Mouse (Mus musculus) frontal cortex, adult 2 months (tissue): Measurements from ENCODE around the gene Ifi209. TPM values are rescaled to one million over a fixed set of nuclear protein-coding genes. Genes with fewer than 3 reads are reported as not detected.
"Not testable (repeated sequence)": the region's sequence is repeated elsewhere in the genome, so short reads cannot be mapped to it uniquely, and the experiment has no call there.

ENCODE experiments used
- DNase-seq, 2 experiments: peaks; one replicate each; pipeline ENCODE4 v3.0.0; 2022; ENCODE audit warnings: low spot score in 1 of 2; ENCODE audit errors: extremely low spot score in 1 of 2
- polyA plus RNA-seq: library from polyadenylated mRNA; depleted of rRNA; stranded (reverse); fragments of >200 nt; gene quantifications from 2 replicates; pipeline ENCODE4 v1.2.3, GENCODE M21; 2012; rRNA removed

Ifi209 gene
- 0.16 and 0.23 TPM in 2 replicates for polyA plus RNA-seq

- not testable (repeated sequence) for DNase-seq
These were observed at the start of gene Ifi209 for GRCm38 (mm10) chr1:173630622-173631021. Gene Ifi209 (plus strand): TSS chr1:173630917.

- DNase-seq: not testable (repeated sequence)
These were observed 41.0 kb upstream of the Ifi209 start for GRCm38 (mm10) chr1:173589698-173590097.

- not testable (repeated sequence) for DNase-seq
These were observed 31.8 kb upstream of the Ifi209 start, which contains the start of gene Ifi213 for GRCm38 (mm10) chr1:173598838-173599494. Gene Ifi213 (minus strand): TSS chr1:173599274.

GRCm38 (mm10) chr1:173610291-173610690, 20.4 kb upstream of the Ifi209 start:
- not testable (repeated sequence) for DNase-seq

GRCm38 (mm10) chr1:173622216-173622615, 8.5 kb upstream of the Ifi209 start:
- DNase-seq: not testable (repeated sequence)

- no peak for DNase-seq
These were observed 6.7 kb upstream of the Ifi209 start for GRCm38 (mm10) chr1:173624052-173624451.

GRCm38 (mm10) chr1:173626686-173627085, 4.0 kb upstream of the Ifi209 start:
- no peak for DNase-seq

GRCm38 (mm10) chr1:173633969-173634645, 3.4 kb downstream of the Ifi209 start:
- no peak for DNase-seq

GRCm38 (mm10) chr1:173645393-173645792, 14.7 kb downstream of the Ifi209 start:
- DNase-seq: no peak

- DNase-seq: no peak
These were observed 27.3 kb downstream of the Ifi209 start for GRCm38 (mm10) chr1:173657973-173658372.

- DNase-seq: not testable (repeated sequence)
These were observed 42.9 kb downstream of the Ifi209 start, which contains the start of gene Ifi208 for GRCm38 (mm10) chr1:173673458-173674097. Gene Ifi208 (plus strand): TSS chr1:173673675.

GRCm38 (mm10) chr1:173678605-173679004, 47.9 kb downstream of the Ifi209 start:
- DNase-seq: not testable (repeated sequence)

GRCm38 (mm10) chr1:173694270-173694669, 63.6 kb downstream of the Ifi209 start:
- DNase-seq: peak in 1 of 2 experiments; percentile 1

Other genes with a start within 250 kb of the Ifi209 start
- gene Ifi206, start 139.9 kb upstream of the Ifi209 start, polyA plus RNA-seq: 0.12 and 0.13 TPM in 2 replicates
- gene Ifi214, start 95.0 kb upstream of the Ifi209 start, polyA plus RNA-seq: 0.06 TPM in 1 of 2 replicates, not detected in the other
- gene Ifi213, start 31.6 kb upstream of the Ifi209 start, polyA plus RNA-seq: 0.19 and 0.32 TPM in 2 replicates
- gene Ifi208, start 42.8 kb downstream of the Ifi209 start, polyA plus RNA-seq: 0.02 TPM in 1 of 2 replicates, not detected in the other
- gene Ifi207, start 110.8 kb downstream of the Ifi209 start, polyA plus RNA-seq: 0.34 and 0.38 TPM in 2 replicates
- 0.13 and 0.54 TPM in 2 replicates for gene Ifi204, start 136.0 kb downstream of the Ifi209 start, polyA plus RNA-seq